Mouse (Mus musculus): ENCODE results near the gene Cerkl. TPM values are rescaled to one million over a fixed set of nuclear protein-coding genes. Genes with fewer than 3 reads are reported as not detected.

The Cerkl gene
- polyA plus RNA-seq, 1 experiment from 2014 or later, result 0.64 TPM

DNA sequence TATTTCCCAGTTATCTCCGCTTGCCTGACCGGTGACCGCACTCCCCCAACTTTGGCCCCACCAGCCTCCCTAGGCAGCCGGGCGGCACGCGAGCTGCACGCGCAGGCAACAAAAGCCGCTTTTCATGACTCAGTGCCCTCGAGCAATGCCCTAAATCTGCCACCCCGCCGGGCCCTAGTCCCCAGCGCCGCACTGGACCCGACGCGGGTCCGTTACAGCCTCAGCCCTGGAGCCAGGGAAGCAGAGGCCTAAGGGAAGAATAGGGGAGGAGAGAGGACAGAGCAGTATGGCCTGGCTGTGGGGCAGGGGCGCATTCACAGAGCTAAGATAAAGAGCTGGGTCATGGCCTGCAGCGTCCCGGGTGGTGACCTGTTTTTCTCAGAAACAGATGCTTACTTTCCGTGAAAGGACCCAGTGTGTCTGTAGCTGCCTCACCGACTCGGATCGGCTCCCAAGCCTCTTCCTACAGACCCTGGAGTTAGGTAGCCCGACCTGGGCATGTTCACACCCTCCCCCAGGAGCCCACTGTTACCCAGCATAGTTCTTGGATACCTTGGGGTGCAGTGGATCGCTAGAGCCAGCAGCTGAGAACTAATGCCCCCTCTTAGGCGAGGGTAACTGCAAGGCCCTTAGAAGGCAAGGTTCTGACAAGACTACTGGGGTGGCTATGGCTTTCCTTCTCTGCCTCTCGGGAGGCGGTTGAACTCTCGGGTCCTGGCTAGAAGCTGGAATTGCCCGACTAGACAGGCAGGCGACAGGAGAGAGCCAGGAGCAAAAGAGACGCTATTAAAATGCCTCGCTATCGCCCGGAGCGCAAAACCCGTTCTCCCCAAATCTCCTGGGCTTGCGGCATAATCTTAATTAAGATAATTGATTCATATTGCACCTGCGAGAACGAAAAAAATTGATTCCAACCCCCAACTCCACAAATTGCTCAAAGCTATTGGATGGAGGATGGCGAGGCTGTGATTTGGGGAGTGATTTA lies 2.8 kb upstream of the Cerkl start:
- no peak overlapping the region for H3K4me3 ChIP-seq (ENCODE audit: low read depth, low read length)
- H3K4me1 ChIP-seq (replicated peaks; ENCODE audit: control insufficient read depth, insufficient read depth, low read length), result 0 out of 2 replicates have a peak, but pooled peaks cover 2% of the 10 kb centered on the region
- H3K9me3 ChIP-seq (ENCODE audit: control insufficient read depth, low read length), result no peaks in the 10 kb centered on the region
- DNase-seq (ENCODE audit: low spot score), result no peak
- H3K9ac ChIP-seq (ENCODE audit: low read length), result no peak overlapping the region
- peaks cover 77% of the 10 kb centered on the region for H3K27me3 ChIP-seq (replicated peaks; ENCODE audit: control insufficient read depth, insufficient read depth, low read length)
- 3% methylated on average over 44 of the region's 44 CpGs for WGBS
- no peak overlapping the region for H3K4me2 ChIP-seq (ENCODE audit: low read length)
- H3K27ac ChIP-seq (ENCODE audit: low read depth), result no peak overlapping the region
- ATAC-seq (replicated peaks; ENCODE audit: low FRiP score, low TSS enrichment, low read depth), result no peak
- H3K36me3 ChIP-seq (ENCODE audit: control insufficient read depth, insufficient read depth, low read length), result no peaks in the 10 kb centered on the region

DNA sequence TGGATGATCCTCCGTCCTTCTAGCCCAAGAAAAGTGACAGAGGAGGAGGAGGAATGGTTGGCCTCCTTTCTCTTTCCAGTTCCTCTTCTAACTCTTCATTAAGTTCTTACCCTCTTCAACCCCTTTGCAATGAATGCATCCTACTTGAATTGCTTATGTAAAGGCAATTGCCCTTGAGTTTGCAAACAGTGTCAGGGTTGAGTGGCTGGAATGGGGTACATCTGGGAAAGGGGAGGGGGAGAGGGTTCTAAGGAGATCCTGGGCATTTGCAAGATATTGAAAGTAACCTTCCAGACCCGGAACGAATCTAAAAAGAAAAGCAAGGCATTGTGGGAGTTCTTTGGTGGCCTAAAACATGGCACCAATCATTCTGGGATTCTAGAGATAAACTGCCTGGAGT lies 1.3 kb upstream of the Cerkl start:
- no peak overlapping the region for H3K9ac ChIP-seq (ENCODE audit: low read length)
- no peaks in the 10 kb centered on the region for H3K9me3 ChIP-seq (ENCODE audit: control insufficient read depth, low read length)
- H3K4me3 ChIP-seq (ENCODE audit: low read depth, low read length), result no peak overlapping the region
- no peaks in the 10 kb centered on the region for H3K36me3 ChIP-seq (ENCODE audit: control insufficient read depth, insufficient read depth, low read length)
- 27% methylated on average over 3 of the region's 3 CpGs for WGBS
- DNase-seq (ENCODE audit: low spot score), result no peak
- ATAC-seq (replicated peaks; ENCODE audit: low FRiP score, low TSS enrichment, low read depth), result no peak
- H3K27me3 ChIP-seq (replicated peaks; ENCODE audit: control insufficient read depth, insufficient read depth, low read length), result peaks cover 87% of the 10 kb centered on the region
- H3K4me2 ChIP-seq (ENCODE audit: low read length), result no peak overlapping the region
- no peak overlapping the region for H3K27ac ChIP-seq (ENCODE audit: low read depth)
- H3K4me1 ChIP-seq (replicated peaks; ENCODE audit: control insufficient read depth, insufficient read depth, low read length), result 0 out of 2 replicates have a peak, but pooled peaks cover 2% of the 10 kb centered on the region

DNA sequence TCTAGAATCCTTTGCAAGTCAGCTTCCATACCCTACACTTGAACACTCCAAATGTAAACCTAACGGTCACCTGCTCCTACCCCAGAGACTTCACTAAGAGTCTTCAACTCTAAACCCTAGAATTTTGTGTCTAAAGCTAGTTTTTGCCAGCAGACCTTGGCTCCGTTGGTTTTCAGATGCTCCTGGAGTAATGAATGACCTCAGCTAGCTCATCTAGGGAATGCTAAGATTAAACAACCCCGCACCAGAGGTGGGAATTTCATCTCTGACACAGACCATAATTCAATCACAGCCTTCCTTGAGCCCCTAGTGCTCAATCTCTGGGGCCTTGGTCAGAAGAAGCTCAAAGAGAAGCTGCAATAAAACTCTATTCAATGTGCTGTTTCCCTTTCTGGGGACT lies 849 bp upstream of the Cerkl start:
- H3K4me3 ChIP-seq (ENCODE audit: low read depth, low read length), result no peak overlapping the region
- no peaks in the 10 kb centered on the region for H3K9me3 ChIP-seq (ENCODE audit: control insufficient read depth, low read length)
- H3K4me1 ChIP-seq (replicated peaks; ENCODE audit: control insufficient read depth, insufficient read depth, low read length), result 0 out of 2 replicates have a peak, but pooled peaks cover 2% of the 10 kb centered on the region
- no peak overlapping the region for H3K4me2 ChIP-seq (ENCODE audit: low read length)
- no peak overlapping the region for H3K27ac ChIP-seq (ENCODE audit: low read depth)
- ATAC-seq (replicated peaks; ENCODE audit: low FRiP score, low TSS enrichment, low read depth), result no peak
- peaks cover 87% of the 10 kb centered on the region for H3K27me3 ChIP-seq (replicated peaks; ENCODE audit: control insufficient read depth, insufficient read depth, low read length)
- DNase-seq (ENCODE audit: low spot score), result no peak
- H3K36me3 ChIP-seq (ENCODE audit: control insufficient read depth, insufficient read depth, low read length), result no peaks in the 10 kb centered on the region
- WGBS, result 60% methylated on average over 3 of the region's 3 CpGs
- no peak overlapping the region for H3K9ac ChIP-seq (ENCODE audit: low read length)

DNA sequence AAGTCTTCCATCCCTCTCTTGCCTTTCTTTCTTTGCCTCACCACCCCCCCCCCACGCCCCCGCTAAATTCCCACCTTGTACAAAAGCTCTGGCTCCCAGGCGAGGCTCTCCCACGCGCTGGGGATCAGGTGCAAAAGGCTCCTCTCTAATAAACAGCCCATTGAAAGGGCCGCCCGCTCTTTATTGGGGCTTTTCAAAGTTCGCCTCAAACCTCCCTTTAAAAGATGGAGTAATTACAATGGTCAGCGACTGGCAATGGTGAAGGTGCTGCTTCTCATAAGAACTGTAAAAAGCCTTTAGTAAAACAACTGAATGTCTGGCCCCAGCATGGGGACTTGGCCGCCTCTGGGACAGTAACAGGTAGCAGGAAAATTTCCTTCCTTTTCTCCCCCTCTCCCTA lies 939 bp downstream of the Cerkl start:
- no peak overlapping the region for H3K9ac ChIP-seq (ENCODE audit: low read length)
- H3K4me2 ChIP-seq (ENCODE audit: low read length), result no peak overlapping the region
- no peaks in the 10 kb centered on the region for H3K36me3 ChIP-seq (ENCODE audit: control insufficient read depth, insufficient read depth, low read length)
- peaks cover 89% of the 10 kb centered on the region for H3K27me3 ChIP-seq (replicated peaks; ENCODE audit: control insufficient read depth, insufficient read depth, low read length)
- H3K27ac ChIP-seq (ENCODE audit: low read depth), result no peak overlapping the region
- H3K4me1 ChIP-seq (replicated peaks; ENCODE audit: control insufficient read depth, insufficient read depth, low read length), result 0 out of 2 replicates have a peak, but pooled peaks cover 2% of the 10 kb centered on the region
- no peak overlapping the region for H3K4me3 ChIP-seq (ENCODE audit: low read depth, low read length)
- no peaks in the 10 kb centered on the region for H3K9me3 ChIP-seq (ENCODE audit: control insufficient read depth, low read length)
- ATAC-seq (replicated peaks; ENCODE audit: low FRiP score, low TSS enrichment, low read depth), result no peak
- no peak for DNase-seq (ENCODE audit: low spot score)
- WGBS, result 3% methylated on average over 10 of the region's 10 CpGs

DNA sequence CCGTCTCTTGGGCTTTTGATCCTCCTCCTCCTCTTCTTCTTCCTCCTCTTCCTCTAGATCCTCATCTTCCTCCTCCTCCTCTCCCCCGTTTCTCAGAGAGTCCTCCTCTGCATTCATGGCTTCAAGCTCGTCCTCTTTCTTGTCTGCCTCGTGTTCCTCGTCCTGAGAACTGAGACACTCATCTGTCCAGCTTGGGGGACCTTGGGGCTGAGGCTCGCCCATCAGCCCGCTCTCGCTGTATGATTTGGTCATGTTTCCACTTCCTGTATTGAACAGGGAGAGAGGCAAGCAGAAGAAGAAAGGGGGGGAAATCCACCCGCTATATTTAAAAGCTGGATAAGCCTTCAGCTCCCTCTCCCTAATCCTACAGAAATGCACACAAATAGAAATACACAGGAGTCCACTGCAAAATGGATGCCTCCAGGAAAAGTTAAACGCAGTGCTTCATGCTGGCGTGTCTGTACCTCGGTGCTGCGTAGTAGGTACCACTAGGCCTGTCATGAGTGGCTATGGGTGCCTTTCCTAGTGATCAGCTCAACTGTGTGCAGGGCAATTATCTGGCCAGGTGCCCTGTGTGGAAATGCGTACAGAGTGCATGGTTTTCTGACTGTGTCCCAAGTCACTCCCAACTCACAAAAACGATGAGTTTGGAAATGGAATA lies 1.7 kb downstream of the Cerkl start:
- H3K27ac ChIP-seq (ENCODE audit: low read depth), result no peak overlapping the region
- WGBS, result 18% methylated on average over 15 of the region's 15 CpGs
- H3K4me3 ChIP-seq (ENCODE audit: low read depth, low read length), result no peak overlapping the region
- H3K9me3 ChIP-seq (ENCODE audit: control insufficient read depth, low read length), result no peaks in the 10 kb centered on the region
- H3K4me2 ChIP-seq (ENCODE audit: low read length), result no peak overlapping the region
- no peaks in the 10 kb centered on the region for H3K36me3 ChIP-seq (ENCODE audit: control insufficient read depth, insufficient read depth, low read length)
- no peak overlapping the region for H3K9ac ChIP-seq (ENCODE audit: low read length)
- ATAC-seq (replicated peaks; ENCODE audit: low FRiP score, low TSS enrichment, low read depth) (no peak), DNase-seq (ENCODE audit: low spot score) (no peak)
- H3K4me1 ChIP-seq (replicated peaks; ENCODE audit: control insufficient read depth, insufficient read depth, low read length), result 0 out of 2 replicates have a peak, but pooled peaks cover 2% of the 10 kb centered on the region
- H3K27me3 ChIP-seq (replicated peaks; ENCODE audit: control insufficient read depth, insufficient read depth, low read length), result peaks cover 82% of the 10 kb centered on the region

DNA sequence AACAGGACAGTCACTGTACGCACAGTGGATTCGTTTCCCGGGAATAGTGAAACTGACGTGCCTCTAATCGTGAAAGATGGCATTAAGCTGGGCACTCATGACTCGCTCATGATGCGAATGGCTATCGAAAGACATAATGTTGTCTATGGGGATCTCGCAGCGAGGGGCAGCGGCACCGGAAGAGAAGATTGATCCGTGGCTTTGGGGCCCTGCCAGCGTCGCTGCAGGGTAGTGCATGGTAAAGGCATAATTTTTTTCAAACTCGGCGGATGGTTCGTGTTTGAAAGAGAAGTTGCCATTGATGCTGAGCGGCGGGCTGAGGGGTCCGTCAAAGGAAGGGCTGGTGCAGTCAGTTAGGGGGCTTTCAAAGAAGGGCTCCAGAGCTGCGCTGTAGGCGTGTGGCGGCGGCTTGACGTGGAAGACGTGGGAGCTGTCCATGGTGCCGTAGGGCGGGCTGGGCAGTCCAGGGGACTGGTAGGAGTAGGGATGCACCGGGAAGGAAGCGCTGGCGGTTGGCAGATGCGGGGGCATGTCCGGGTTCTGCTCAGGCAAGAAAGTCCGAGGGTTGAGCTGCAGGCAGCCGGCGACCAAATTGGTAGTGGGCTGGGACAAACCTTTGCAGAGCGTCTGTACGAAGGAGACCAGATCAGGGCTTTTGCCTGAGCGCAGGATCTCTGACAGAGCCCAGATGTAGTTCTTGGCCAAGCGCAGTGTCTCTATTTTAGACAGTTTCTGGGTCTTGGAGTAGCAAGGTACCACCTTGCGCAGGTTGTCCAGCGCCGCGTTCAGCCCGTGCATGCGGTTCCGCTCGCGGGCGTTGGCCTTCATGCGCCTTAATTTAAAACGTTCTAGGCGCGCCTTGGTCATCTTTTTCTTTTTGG lies 2.4 kb downstream of the Cerkl start:
- 3% methylated on average over 55 of the region's 55 CpGs for WGBS
- 0 out of 2 replicates have a peak, but pooled peaks have one; percentile 75 for ATAC-seq (replicated peaks; ENCODE audit: low FRiP score, low TSS enrichment, low read depth)

DNA sequence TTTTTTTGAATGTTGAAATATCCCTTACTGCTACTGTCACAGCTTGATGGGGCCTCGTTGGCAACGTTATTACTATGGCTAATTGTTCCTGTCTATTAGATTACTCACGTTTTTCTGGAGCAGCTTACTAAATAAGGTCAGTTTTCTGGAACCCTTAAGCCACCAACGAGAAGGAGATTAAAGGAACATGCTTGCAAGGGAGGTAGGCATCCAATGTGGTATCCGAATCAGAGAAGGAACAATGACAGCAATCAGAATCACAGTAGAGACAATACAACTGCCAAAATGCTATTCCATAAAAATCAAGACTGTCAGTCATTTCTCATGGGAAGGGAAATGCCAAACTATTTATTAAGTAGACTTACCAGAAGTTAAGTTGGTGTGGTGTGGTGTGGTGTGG lies 5.1 kb downstream of the Cerkl start:
- Histone ChIP-seq H3K27me3 (replicated peaks; ENCODE audit: control insufficient read depth, insufficient read depth, low read length) (peaks cover 47% of the 10 kb centered on the region), H3K36me3 (ENCODE audit: control insufficient read depth, insufficient read depth, low read length) (no peaks in the 10 kb centered on the region), H3K4me1 (replicated peaks; ENCODE audit: control insufficient read depth, insufficient read depth, low read length) (0 out of 2 replicates have a peak, but pooled peaks cover 2% of the 10 kb centered on the region), H3K9ac (ENCODE audit: low read length) (no peak overlapping the region), H3K4me2 (ENCODE audit: low read length) (no peak overlapping the region), H3K27ac (ENCODE audit: low read depth) (no peak overlapping the region), H3K4me3 (ENCODE audit: low read depth, low read length) (no peak overlapping the region), H3K9me3 (ENCODE audit: control insufficient read depth, low read length) (no peaks in the 10 kb centered on the region)
- no peak for ATAC-seq (replicated peaks; ENCODE audit: low FRiP score, low TSS enrichment, low read depth)
- DNase-seq (ENCODE audit: low spot score), result no peak
- WGBS, result 52% methylated on average over 5 of the region's 5 CpGs

More for the DNA sequence above, 2.4 kb downstream of the Cerkl start:
- Histone ChIP-seq H3K27me3 (replicated peaks; ENCODE audit: control insufficient read depth, insufficient read depth, low read length) (peaks cover 74% of the 10 kb centered on the region), H3K4me2 (ENCODE audit: low read length) (peak overlapping the region; percentile 82), H3K9me3 (ENCODE audit: control insufficient read depth, low read length) (no peaks in the 10 kb centered on the region), H3K4me3 (ENCODE audit: low read depth, low read length) (peak overlapping the region; percentile 38), H3K9ac (ENCODE audit: low read length) (no peak overlapping the region), H3K36me3 (ENCODE audit: control insufficient read depth, insufficient read depth, low read length) (no peaks in the 10 kb centered on the region), H3K27ac (ENCODE audit: low read depth) (no peak overlapping the region), H3K4me1 (replicated peaks; ENCODE audit: control insufficient read depth, insufficient read depth, low read length) (0 out of 2 replicates have a peak, but pooled peaks cover 2% of the 10 kb centered on the region)
- DNase-seq (ENCODE audit: low spot score), result peak; percentile 96
